Mouse (Mus musculus): ENCODE data around the gene Fip1l1. TPM values are rescaled to one million over a fixed set of nuclear protein-coding genes. Genes with fewer than 3 reads are reported as not detected.
A peak's percentile ranks its signal among the peaks of the same experiment; 100 is the strongest.

Fip1l1 gene
- polyA plus RNA-seq (2014; fragmentation: Nextera tagmentation; extraction: Ambion mirVana): 68.7 and 72.0 TPM in 2 replicates

- Histone ChIP-seq H3K4me1 (replicated peaks; ENCODE audit: control insufficient read depth, insufficient read depth, low read length) (peaks cover 22% of the 10 kb centered on the region), H3K9me3 (ENCODE audit: control insufficient read depth, low read length) (no peaks in the 10 kb centered on the region), H3K4me3 (replicated peaks; ENCODE audit: low read length) (peak within 1 kb of the TSS; percentile 53), H3K27me3 (ENCODE audit: control insufficient read depth, insufficient read depth, low read length) (no peaks in the 10 kb centered on the region), H3K9ac (peak within 1 kb of the TSS; percentile 69), H3K36me3 (replicated peaks; ENCODE audit: control insufficient read depth, insufficient read depth) (no peaks in the 10 kb centered on the region), H3K27ac (peak within 1 kb of the TSS; percentile 87), H3K4me2 (replicated peaks) (peak within 1 kb of the TSS; percentile 67)
- WGBS: under 1% methylated on average over 60 of the region's 73 CpGs
- DNase-seq (ENCODE audit: low spot score) (peak; percentile 98), ATAC-seq (ENCODE audit: low FRiP score) (peak; percentile 90)
Observed at GRCm38 (mm10) chr5:74535240-74536021, at the start of gene Fip1l1. Gene Fip1l1, plus strand, starts transcription at chr5:74535449.

- no peak for ATAC-seq (ENCODE audit: low FRiP score)
- H3K27ac ChIP-seq: no peak overlapping the region
- H3K4me3 ChIP-seq (replicated peaks; ENCODE audit: low read length): no peak overlapping the region
- no peak overlapping the region for H3K4me2 ChIP-seq (replicated peaks)
- DNase-seq (ENCODE audit: low spot score): no peak
- 91% methylated on average over 3 of the region's 3 CpGs for WGBS
- no peak overlapping the region for H3K9ac ChIP-seq
- H3K9me3 ChIP-seq (ENCODE audit: control insufficient read depth, low read length): no peaks in the 10 kb centered on the region
- H3K4me1 ChIP-seq (replicated peaks; ENCODE audit: control insufficient read depth, insufficient read depth, low read length): no peaks in the 10 kb centered on the region
- no peaks in the 10 kb centered on the region for H3K27me3 ChIP-seq (ENCODE audit: control insufficient read depth, insufficient read depth, low read length)
- H3K36me3 ChIP-seq (replicated peaks; ENCODE audit: control insufficient read depth, insufficient read depth): no peaks in the 10 kb centered on the region
Observed at GRCm38 (mm10) chr5:74492705-74493104, 42.5 kb upstream of the Fip1l1 start.

GRCm38 (mm10) chr5:74511686-74512085, 23.6 kb upstream of the Fip1l1 start:
- H3K4me1 ChIP-seq (replicated peaks; ENCODE audit: control insufficient read depth, insufficient read depth, low read length): no peaks in the 10 kb centered on the region
- no peaks in the 10 kb centered on the region for H3K27me3 ChIP-seq (ENCODE audit: control insufficient read depth, insufficient read depth, low read length)
- ATAC-seq (ENCODE audit: low FRiP score) (no peak), DNase-seq (ENCODE audit: low spot score) (no peak)
- H3K4me3 ChIP-seq (replicated peaks; ENCODE audit: low read length): no peak overlapping the region
- H3K9me3 ChIP-seq (ENCODE audit: control insufficient read depth, low read length): no peaks in the 10 kb centered on the region
- no peak overlapping the region for H3K27ac ChIP-seq
- no peak overlapping the region for H3K9ac ChIP-seq
- no peaks in the 10 kb centered on the region for H3K36me3 ChIP-seq (replicated peaks; ENCODE audit: control insufficient read depth, insufficient read depth)
- no peak overlapping the region for H3K4me2 ChIP-seq (replicated peaks)

GRCm38 (mm10) chr5:74527025-74527424, 8.2 kb upstream of the Fip1l1 start:
- DNase-seq (ENCODE audit: low spot score) (no peak), ATAC-seq (ENCODE audit: low FRiP score) (no peak)
- 90% methylated on average over 5 of the region's 5 CpGs for WGBS
- Histone ChIP-seq H3K27ac (no peak overlapping the region), H3K9ac (no peak overlapping the region), H3K36me3 (replicated peaks; ENCODE audit: control insufficient read depth, insufficient read depth) (no peaks in the 10 kb centered on the region), H3K4me3 (replicated peaks; ENCODE audit: low read length) (no peak overlapping the region), H3K9me3 (ENCODE audit: control insufficient read depth, low read length) (no peaks in the 10 kb centered on the region), H3K4me1 (replicated peaks; ENCODE audit: control insufficient read depth, insufficient read depth, low read length) (peaks cover 13% of the 10 kb centered on the region), H3K4me2 (replicated peaks) (no peak overlapping the region), H3K27me3 (ENCODE audit: control insufficient read depth, insufficient read depth, low read length) (no peaks in the 10 kb centered on the region)

GRCm38 (mm10) chr5:74530785-74531184, 4.5 kb upstream of the Fip1l1 start:
- peak overlapping the region; percentile 95 for H3K4me3 ChIP-seq (replicated peaks; ENCODE audit: low read length)
- peaks cover 13% of the 10 kb centered on the region for H3K4me1 ChIP-seq (replicated peaks; ENCODE audit: control insufficient read depth, insufficient read depth, low read length)
- H3K27ac ChIP-seq: no peak overlapping the region
- DNase-seq (ENCODE audit: low spot score) (no peak), ATAC-seq (ENCODE audit: low FRiP score) (no peak)
- no peaks in the 10 kb centered on the region for H3K27me3 ChIP-seq (ENCODE audit: control insufficient read depth, insufficient read depth, low read length)
- no peaks in the 10 kb centered on the region for H3K9me3 ChIP-seq (ENCODE audit: control insufficient read depth, low read length)
- H3K4me2 ChIP-seq (replicated peaks): peak overlapping the region; percentile 99
- H3K9ac ChIP-seq: peak overlapping the region; percentile 72
- WGBS: 27% methylated on average over 16 of the region's 16 CpGs
- no peaks in the 10 kb centered on the region for H3K36me3 ChIP-seq (replicated peaks; ENCODE audit: control insufficient read depth, insufficient read depth)

GRCm38 (mm10) chr5:74531630-74532280, 3.5 kb upstream of the Fip1l1 start, which contains the start of gene Scfd2:
Gene Scfd2, minus strand, starts transcription at chr5:74531759.
- Histone ChIP-seq H3K27ac (peak within 1 kb of the TSS; percentile 60), H3K9ac (peak within 1 kb of the TSS; percentile 72), H3K4me1 (replicated peaks; ENCODE audit: control insufficient read depth, insufficient read depth, low read length) (peaks cover 20% of the 10 kb centered on the region), H3K36me3 (replicated peaks; ENCODE audit: control insufficient read depth, insufficient read depth) (no peaks in the 10 kb centered on the region), H3K4me3 (replicated peaks; ENCODE audit: low read length) (peak within 1 kb of the TSS; percentile 95), H3K4me2 (replicated peaks) (peak within 1 kb of the TSS; percentile 99), H3K27me3 (ENCODE audit: control insufficient read depth, insufficient read depth, low read length) (no peaks in the 10 kb centered on the region), H3K9me3 (ENCODE audit: control insufficient read depth, low read length) (no peaks in the 10 kb centered on the region)
- DNase-seq (ENCODE audit: low spot score) (peak; percentile 99), ATAC-seq (ENCODE audit: low FRiP score) (peak; percentile 89)
- WGBS: 8% methylated on average over 35 of the region's 35 CpGs

GRCm38 (mm10) chr5:74536180-74536947, 1.1 kb downstream of the Fip1l1 start:
- ATAC-seq (ENCODE audit: low FRiP score) (no peak), DNase-seq (ENCODE audit: low spot score) (no peak)
- H3K4me2 ChIP-seq (replicated peaks): peak overlapping the region; percentile 67
- H3K4me1 ChIP-seq (replicated peaks; ENCODE audit: control insufficient read depth, insufficient read depth, low read length): peaks cover 15% of the 10 kb centered on the region
- no peaks in the 10 kb centered on the region for H3K9me3 ChIP-seq (ENCODE audit: control insufficient read depth, low read length)
- H3K4me3 ChIP-seq (replicated peaks; ENCODE audit: low read length): peak overlapping the region; percentile 53
- H3K9ac ChIP-seq: peak overlapping the region; percentile 69
- no peaks in the 10 kb centered on the region for H3K27me3 ChIP-seq (ENCODE audit: control insufficient read depth, insufficient read depth, low read length)
- 48% methylated on average over 12 of the region's 12 CpGs for WGBS
- H3K27ac ChIP-seq: peak overlapping the region; percentile 87
- H3K36me3 ChIP-seq (replicated peaks; ENCODE audit: control insufficient read depth, insufficient read depth): no peaks in the 10 kb centered on the region

GRCm38 (mm10) chr5:74545606-74546005, 10.4 kb downstream of the Fip1l1 start:
- H3K27me3 ChIP-seq (ENCODE audit: control insufficient read depth, insufficient read depth, low read length): no peaks in the 10 kb centered on the region
- H3K4me1 ChIP-seq (replicated peaks; ENCODE audit: control insufficient read depth, insufficient read depth, low read length): no peaks in the 10 kb centered on the region
- no peak overlapping the region for H3K4me3 ChIP-seq (replicated peaks; ENCODE audit: low read length)
- DNase-seq (ENCODE audit: low spot score): no peak
- no peak for ATAC-seq (ENCODE audit: low FRiP score)
- no peaks in the 10 kb centered on the region for H3K9me3 ChIP-seq (ENCODE audit: control insufficient read depth, low read length)
- WGBS: 92% methylated on average over 4 of the region's 4 CpGs
- H3K4me2 ChIP-seq (replicated peaks): no peak overlapping the region
- peaks cover 62% of the 10 kb centered on the region for H3K36me3 ChIP-seq (replicated peaks; ENCODE audit: control insufficient read depth, insufficient read depth)
- no peak overlapping the region for H3K27ac ChIP-seq
- H3K9ac ChIP-seq: no peak overlapping the region

GRCm38 (mm10) chr5:74549566-74549965, 14.3 kb downstream of the Fip1l1 start:
- H3K4me1 ChIP-seq (replicated peaks; ENCODE audit: control insufficient read depth, insufficient read depth, low read length): no peaks in the 10 kb centered on the region
- no peaks in the 10 kb centered on the region for H3K27me3 ChIP-seq (ENCODE audit: control insufficient read depth, insufficient read depth, low read length)
- no peak overlapping the region for H3K4me2 ChIP-seq (replicated peaks)
- no peak for ATAC-seq (ENCODE audit: low FRiP score)
- peaks cover 65% of the 10 kb centered on the region for H3K36me3 ChIP-seq (replicated peaks; ENCODE audit: control insufficient read depth, insufficient read depth)
- DNase-seq (ENCODE audit: low spot score): no peak
- H3K9ac ChIP-seq: no peak overlapping the region
- no peak overlapping the region for H3K27ac ChIP-seq
- H3K4me3 ChIP-seq (replicated peaks; ENCODE audit: low read length): no peak overlapping the region
- 82% methylated on average over 8 of the region's 8 CpGs for WGBS
- H3K9me3 ChIP-seq (ENCODE audit: control insufficient read depth, low read length): no peaks in the 10 kb centered on the region

Data from hindbrain, embryonic 14.5 days (tissue).